Mouse (Mus musculus) cerebellum, adult (tissue): ENCODE measurements at regions not wholly inside any gene's neighbourhood (a gene's known extent, or its start where the extent isn't known, plus 50 kb on each side); places are given as distances from the start of the nearest gene placed in this dataset.

Experiments
- ATAC-seq: cut with Nextera tagmentation; 2 replicates; pipeline ENCODE4 v1.9.2; 2017; ENCODE audit warnings: mild to moderate bottlenecking, moderate library complexity, mixed read lengths; ENCODE audit not compliant: insufficient number of reproducible peaks, low FRiP score, low TSS enrichment

GRCm38 (mm10) chr7:83020584-83020983 lies 153.5 kb downstream of the Mex3b start:
- ATAC-seq: no peak

GRCm38 (mm10) chr7:83023990-83024389 lies 156.9 kb downstream of the Mex3b start:
- ATAC-seq: no peak

GRCm38 (mm10) chr7:83031101-83031500 lies 164.0 kb downstream of the Mex3b start:
- no peak for ATAC-seq

GRCm38 (mm10) chr7:83032025-83032424 lies 164.9 kb downstream of the Mex3b start:
- ATAC-seq: no peak

- ATAC-seq: no peak
These were observed 165.8 kb downstream of the Mex3b start for GRCm38 (mm10) chr7:83032924-83033323.

GRCm38 (mm10) chr7:83035190-83035589 lies 168.1 kb downstream of the Mex3b start:
- ATAC-seq: no peak

- no peak for ATAC-seq
These were observed 169.3 kb downstream of the Mex3b start for GRCm38 (mm10) chr7:83036397-83036796.

GRCm38 (mm10) chr7:83037100-83037499 lies 170.0 kb downstream of the Mex3b start:
- ATAC-seq: no peak

GRCm38 (mm10) chr7:83037714-83038113 lies 170.6 kb downstream of the Mex3b start:
- no peak for ATAC-seq

GRCm38 (mm10) chr7:83043746-83044145 lies 176.6 kb downstream of the Mex3b start:
- no peak for ATAC-seq

- no peak for ATAC-seq
These were observed 178.1 kb downstream of the Mex3b start for GRCm38 (mm10) chr7:83045266-83045665.

GRCm38 (mm10) chr7:83050011-83050410 lies 182.9 kb downstream of the Mex3b start:
- no peak for ATAC-seq

- ATAC-seq: no peak
These were observed 183.8 kb downstream of the Mex3b start for GRCm38 (mm10) chr7:83050833-83051497.

GRCm38 (mm10) chr7:83056101-83056935 lies 189.2 kb downstream of the Mex3b start:
- ATAC-seq: no peak

- no peak for ATAC-seq
These were observed 193.2 kb downstream of the Mex3b start for GRCm38 (mm10) chr7:83060318-83060717.

GRCm38 (mm10) chr7:83060733-83061132 lies 193.6 kb downstream of the Mex3b start:
- no peak for ATAC-seq

GRCm38 (mm10) chr7:83061197-83061893 lies 194.2 kb downstream of the Mex3b start:
- no peak for ATAC-seq

GRCm38 (mm10) chr7:83061894-83062477 lies 194.9 kb downstream of the Mex3b start:
- no peak for ATAC-seq

- no peak for ATAC-seq
These were observed 196.4 kb downstream of the Mex3b start for GRCm38 (mm10) chr7:83063559-83063958.

- ATAC-seq: no peak
These were observed 198.2 kb downstream of the Mex3b start for GRCm38 (mm10) chr7:83065341-83065740.
